Mouse (Mus musculus): ENCODE results near the gene Pou2f2. TPM values are rescaled to one million over a fixed set of nuclear protein-coding genes. Genes with fewer than 3 reads are reported as not detected.

The Pou2f2 gene
- polyA plus RNA-seq, 1 experiment from 2014 or later = 1.4 TPM

DNA sequence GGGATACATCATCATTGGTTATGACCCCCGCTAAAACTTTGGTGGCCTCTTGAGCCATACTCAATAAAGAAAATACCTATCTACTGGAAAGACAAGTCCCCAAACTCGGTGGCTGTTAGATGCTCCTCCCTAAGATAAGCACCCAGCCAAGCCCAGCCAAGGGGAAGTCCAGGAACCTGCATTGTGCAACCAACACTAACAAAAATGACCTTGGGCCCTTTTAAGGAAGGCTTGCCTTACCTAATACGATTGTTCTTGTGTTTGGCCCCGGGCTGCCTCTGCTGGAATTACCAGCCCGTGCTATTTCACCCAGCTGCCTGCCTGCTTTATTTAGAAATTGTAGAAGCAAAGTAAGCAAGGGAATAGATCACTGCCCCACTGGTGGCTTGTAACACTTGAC, 94.9 kb downstream of the Pou2f2 start:
- ATAC-seq (ENCODE audit: insufficient number of reproducible peaks, low FRiP score, low TSS enrichment, low read depth) = no peak
- Histone ChIP-seq H3K36me3 (peaks cover 65% of the 10 kb centered on the region), H3K4me2 (no peak overlapping the region), H3K27ac (no peak overlapping the region), H3K4me3 (no peak overlapping the region), H3K4me1 (peaks cover 10% of the 10 kb centered on the region), H3K9ac (no peak overlapping the region), H3K9me3 (no peaks in the 10 kb centered on the region), H3K27me3 (no peaks in the 10 kb centered on the region)
- 86% methylated on average over 5 of the region's 5 CpGs for WGBS

DNA sequence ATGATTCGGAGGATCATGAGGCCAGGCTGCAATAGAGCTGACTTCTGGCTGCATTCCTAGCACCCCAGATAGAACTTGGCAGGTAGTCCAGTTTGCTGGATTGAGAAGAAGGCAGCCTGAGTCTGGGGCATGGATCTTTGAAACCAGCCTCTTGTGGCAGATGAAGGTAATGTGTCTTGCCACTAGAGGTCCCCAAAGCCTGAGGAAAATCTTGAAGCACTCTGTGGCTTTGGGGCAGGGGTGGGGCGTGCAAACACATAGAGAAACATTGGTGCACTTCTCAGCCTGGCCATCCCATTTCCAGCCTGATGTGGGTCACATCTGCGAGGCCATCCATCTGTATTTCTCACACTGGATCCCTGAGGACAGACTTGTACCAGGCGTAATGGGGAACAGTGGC, 97.0 kb downstream of the Pou2f2 start:
- ATAC-seq (ENCODE audit: insufficient number of reproducible peaks, low FRiP score, low TSS enrichment, low read depth) = no peak

DNA sequence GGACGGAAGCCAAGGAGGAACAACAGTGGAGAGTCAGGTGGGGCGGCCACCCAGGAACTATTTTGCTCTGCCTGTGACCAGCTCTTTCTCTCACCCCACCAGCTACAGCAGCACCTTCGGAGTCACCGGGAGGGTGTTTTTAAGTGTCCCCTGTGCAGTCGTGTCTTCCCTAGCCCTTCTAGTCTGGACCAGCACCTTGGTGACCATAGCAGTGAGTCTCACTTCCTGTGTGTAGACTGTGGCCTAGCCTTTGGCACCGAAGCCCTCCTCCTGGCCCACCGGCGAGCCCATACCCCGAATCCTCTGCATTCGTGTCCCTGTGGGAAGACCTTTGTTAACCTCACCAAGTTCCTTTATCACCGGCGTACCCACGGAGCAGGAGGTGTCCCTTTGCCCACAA, 99.1 kb downstream of the Pou2f2 start:
- no peak overlapping the region for H3K9ac ChIP-seq
- peaks cover 28% of the 10 kb centered on the region for H3K4me1 ChIP-seq
- no peak overlapping the region for H3K27ac ChIP-seq
- H3K36me3 ChIP-seq = peaks cover 63% of the 10 kb centered on the region
- H3K9me3 ChIP-seq = no peaks in the 10 kb centered on the region
- H3K27me3 ChIP-seq = no peaks in the 10 kb centered on the region
- no peak overlapping the region for H3K4me3 ChIP-seq
- no peak overlapping the region for H3K4me2 ChIP-seq
- whole genome bisulfite sequencing = 93% methylated on average over 13 of the region's 13 CpGs
- no peak for ATAC-seq (ENCODE audit: insufficient number of reproducible peaks, low FRiP score, low TSS enrichment, low read depth)

More for the DNA sequence above, 97.0 kb downstream of the Pou2f2 start:
- H3K9ac ChIP-seq = no peak overlapping the region
- WGBS = 80% methylated on average over 4 of the region's 4 CpGs
- H3K27ac ChIP-seq = no peak overlapping the region
- H3K27me3 ChIP-seq = no peaks in the 10 kb centered on the region
- H3K4me3 ChIP-seq = no peak overlapping the region
- no peaks in the 10 kb centered on the region for H3K9me3 ChIP-seq
- peaks cover 70% of the 10 kb centered on the region for H3K36me3 ChIP-seq
- H3K4me1 ChIP-seq = peaks cover 20% of the 10 kb centered on the region
- H3K4me2 ChIP-seq = no peak overlapping the region

DNA sequence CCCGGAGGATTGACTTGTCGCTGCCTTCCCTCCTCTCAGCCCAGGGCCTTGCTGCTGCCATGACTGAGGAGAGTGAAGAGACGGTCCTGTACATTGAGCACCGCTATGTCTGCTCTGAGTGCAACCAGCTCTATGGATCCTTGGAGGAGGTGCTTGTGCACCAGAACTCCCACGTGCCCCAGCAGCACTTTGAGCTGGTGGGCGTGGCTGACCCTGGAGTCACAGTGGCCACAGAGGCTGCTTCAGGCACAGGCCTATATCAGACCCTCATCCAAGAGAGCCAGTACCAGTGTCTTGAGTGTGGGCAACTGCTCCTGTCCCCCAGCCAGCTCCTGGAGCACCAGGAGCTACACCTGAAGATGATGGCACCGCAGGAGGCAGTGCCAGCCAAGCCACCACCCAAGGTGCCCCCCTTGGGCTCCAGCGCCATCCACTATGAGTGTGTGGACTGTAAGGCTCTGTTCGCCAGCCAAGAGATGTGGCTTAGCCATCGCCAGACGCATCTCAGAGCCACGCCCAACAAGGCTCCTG, 100.0 kb downstream of the Pou2f2 start:
- Histone ChIP-seq H3K27ac (no peak overlapping the region), H3K9me3 (no peaks in the 10 kb centered on the region), H3K4me2 (no peak overlapping the region), H3K9ac (no peak overlapping the region), H3K4me1 (peaks cover 31% of the 10 kb centered on the region), H3K36me3 (peaks cover 55% of the 10 kb centered on the region), H3K27me3 (no peaks in the 10 kb centered on the region), H3K4me3 (no peak overlapping the region)
- WGBS = 80% methylated on average over 12 of the region's 12 CpGs
- ATAC-seq (ENCODE audit: insufficient number of reproducible peaks, low FRiP score, low TSS enrichment, low read depth) = no peak

DNA sequence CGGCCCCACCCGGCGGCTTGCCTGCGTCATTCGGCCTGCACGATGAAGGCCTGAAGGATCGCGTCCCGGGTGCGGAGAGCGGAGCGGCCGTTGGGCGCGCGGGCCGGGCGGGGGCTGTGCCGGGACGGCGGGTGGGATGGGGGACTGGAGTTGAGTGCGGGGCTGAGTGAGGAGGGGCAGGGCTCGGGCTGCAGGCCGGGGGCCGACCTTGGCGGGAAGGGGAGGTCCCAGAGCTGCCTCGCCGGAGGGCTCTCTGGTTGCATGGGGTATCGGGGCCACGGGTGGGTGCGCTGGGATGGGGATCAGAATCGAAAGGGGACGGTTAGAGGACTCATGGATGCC, 102.1 kb downstream of the Pou2f2 start:
- peak overlapping the region; percentile 59 for H3K4me2 ChIP-seq
- peaks cover 33% of the 10 kb centered on the region for H3K36me3 ChIP-seq
- peak; percentile 25 for ATAC-seq (ENCODE audit: insufficient number of reproducible peaks, low FRiP score, low TSS enrichment, low read depth)
- H3K9me3 ChIP-seq = no peaks in the 10 kb centered on the region
- peak overlapping the region; percentile 95 for H3K27ac ChIP-seq
- H3K4me3 ChIP-seq = peak overlapping the region; percentile 96
- H3K4me1 ChIP-seq = peaks cover 44% of the 10 kb centered on the region
- no peaks in the 10 kb centered on the region for H3K27me3 ChIP-seq
- peak overlapping the region; percentile 90 for H3K9ac ChIP-seq
- WGBS = under 1% methylated on average over 31 of the region's 33 CpGs

DNA sequence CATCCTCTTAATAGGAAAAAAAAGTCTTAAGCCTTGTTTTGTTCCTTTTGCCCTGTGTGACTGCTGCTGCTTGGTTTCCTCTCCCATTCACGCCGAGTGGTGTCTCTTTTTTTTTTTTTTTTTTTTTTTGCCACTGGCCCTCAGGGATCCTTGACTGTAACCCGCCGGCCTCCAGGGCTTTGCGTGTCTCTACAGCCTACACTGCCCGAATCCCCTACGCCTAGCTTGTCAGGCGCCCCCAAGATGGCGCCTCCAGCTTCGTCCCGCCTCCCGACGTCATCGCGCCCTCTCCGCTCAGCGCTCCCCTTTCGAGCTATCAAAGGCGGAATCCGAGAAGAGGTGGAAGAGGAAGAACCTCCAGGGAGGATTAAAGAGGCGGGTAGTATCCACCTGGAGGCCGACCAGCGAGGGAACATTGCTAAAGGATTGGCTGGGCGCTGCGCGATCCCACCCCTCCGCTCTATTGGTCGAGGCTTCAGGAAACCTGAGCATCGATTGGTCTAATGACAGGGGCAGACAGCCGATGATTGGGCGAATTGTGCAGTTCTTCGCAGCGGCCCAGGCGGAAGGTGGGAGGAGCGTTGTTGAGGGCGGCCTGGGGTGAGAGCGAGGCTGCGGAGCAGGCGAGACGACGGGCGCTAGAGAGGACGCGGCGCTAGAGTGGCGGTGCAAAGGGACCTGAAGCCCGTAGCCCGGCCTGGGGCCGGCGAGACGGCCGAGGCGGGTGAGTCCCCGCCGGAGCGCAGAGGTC, 102.7 kb downstream of the Pou2f2 start:
- Histone ChIP-seq H3K9ac (peak overlapping the region; percentile 90), H3K9me3 (no peaks in the 10 kb centered on the region), H3K4me2 (peak overlapping the region; percentile 59), H3K4me1 (peaks cover 47% of the 10 kb centered on the region), H3K27me3 (no peaks in the 10 kb centered on the region), H3K27ac (peak overlapping the region; percentile 95), H3K4me3 (peak overlapping the region; percentile 96), H3K36me3 (peaks cover 27% of the 10 kb centered on the region)
- peak; percentile 97 for ATAC-seq (ENCODE audit: insufficient number of reproducible peaks, low FRiP score, low TSS enrichment, low read depth)
- WGBS = 0% methylated on average over 56 of the region's 56 CpGs

DNA sequence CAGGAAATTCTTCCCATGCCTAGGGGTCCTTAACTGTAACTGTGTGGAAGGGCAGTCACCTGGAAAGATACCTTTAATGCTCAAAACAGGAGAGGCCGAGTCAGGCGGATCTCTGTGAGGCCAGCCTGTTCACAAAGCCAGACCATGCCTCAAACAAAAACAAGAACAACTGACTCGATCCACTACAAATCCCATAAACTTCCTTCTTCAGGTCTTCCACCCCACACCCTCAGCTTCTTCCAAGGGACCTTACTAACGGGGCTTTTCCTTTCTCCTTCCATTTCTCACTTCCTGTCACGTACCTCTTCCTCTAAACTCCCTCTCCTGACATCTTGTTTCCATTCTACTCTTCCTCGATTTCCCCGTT, 103.2 kb downstream of the Pou2f2 start:
- no peak for ATAC-seq (ENCODE audit: insufficient number of reproducible peaks, low FRiP score, low TSS enrichment, low read depth)
- peak overlapping the region; percentile 92 for H3K27ac ChIP-seq
- peaks cover 52% of the 10 kb centered on the region for H3K4me1 ChIP-seq
- WGBS = 20% methylated on average over 7 of the region's 7 CpGs
- H3K9me3 ChIP-seq = no peaks in the 10 kb centered on the region
- peak overlapping the region; percentile 54 for H3K9ac ChIP-seq
- H3K36me3 ChIP-seq = peaks cover 22% of the 10 kb centered on the region
- peak overlapping the region; percentile 96 for H3K4me3 ChIP-seq
- no peaks in the 10 kb centered on the region for H3K27me3 ChIP-seq
- peak overlapping the region; percentile 51 for H3K4me2 ChIP-seq

DNA sequence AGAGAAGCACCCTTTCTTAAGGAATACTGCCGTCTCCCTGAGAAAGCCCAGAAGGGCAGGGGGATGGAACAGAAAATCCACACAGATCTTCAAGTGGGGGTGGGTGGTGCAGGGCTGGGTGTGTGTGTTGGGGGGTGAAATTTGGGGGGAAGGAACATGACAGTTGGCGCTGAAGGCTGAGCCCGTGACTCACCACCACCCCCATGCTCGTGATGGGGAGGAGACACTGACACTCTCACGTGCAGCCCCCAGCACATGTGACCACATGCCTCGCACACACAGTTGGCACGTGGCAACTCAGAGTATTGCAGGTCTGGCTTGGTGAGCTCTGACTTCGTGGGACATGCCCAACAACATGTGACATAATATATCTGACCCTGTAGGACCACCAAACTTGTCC, 105.6 kb downstream of the Pou2f2 start:
- Histone ChIP-seq H3K4me1 (peaks cover 66% of the 10 kb centered on the region), H3K27me3 (no peaks in the 10 kb centered on the region), H3K27ac (peak overlapping the region; percentile 92; the same call in 1 of the 2 replicates), H3K4me3 (no peak overlapping the region), H3K4me2 (no peak overlapping the region), H3K36me3 (no peaks in the 10 kb centered on the region), H3K9ac (no peak overlapping the region), H3K9me3 (no peaks in the 10 kb centered on the region)
- WGBS = 67% methylated on average over 8 of the region's 8 CpGs
- ATAC-seq (ENCODE audit: insufficient number of reproducible peaks, low FRiP score, low TSS enrichment, low read depth) = no peak

DNA sequence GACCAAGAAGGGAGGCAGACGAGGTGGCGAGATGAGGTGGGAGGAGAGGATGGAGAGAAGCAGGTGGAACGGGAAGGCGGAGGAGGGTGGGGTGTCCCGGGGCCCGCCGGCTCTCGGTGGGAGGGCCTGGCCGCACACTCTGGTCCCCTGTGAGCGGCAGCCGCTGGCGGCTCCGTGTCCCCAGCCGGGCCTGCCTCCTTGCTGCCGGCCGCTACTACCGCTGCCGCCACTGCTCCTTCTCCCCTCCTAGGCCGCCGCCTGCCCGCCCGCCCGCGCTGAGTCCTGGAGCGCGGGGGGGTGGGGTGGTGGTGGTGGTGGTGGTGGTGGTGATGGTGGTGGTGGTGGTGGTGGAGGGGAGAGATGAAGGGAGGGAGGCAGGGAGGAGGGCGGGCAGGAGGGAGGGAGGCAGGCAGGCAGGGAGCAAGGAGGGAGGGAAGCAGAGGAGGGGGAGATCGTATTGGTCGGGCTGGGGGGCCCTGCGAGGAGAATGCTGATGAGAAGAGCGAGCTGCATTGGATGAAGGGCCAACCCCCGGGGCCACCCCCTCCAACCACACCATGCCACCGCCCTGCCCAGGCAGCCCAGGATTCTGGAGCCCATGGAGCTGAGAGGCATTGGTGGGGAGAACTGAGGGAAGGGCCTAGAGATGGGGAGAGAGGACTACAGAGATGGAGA, 106.7 kb downstream of the Pou2f2 start:
- Histone ChIP-seq H3K36me3 (peaks cover 7% of the 10 kb centered on the region), H3K4me1 (peaks cover 62% of the 10 kb centered on the region), H3K4me2 (peak overlapping the region; percentile 82), H3K27ac (peak overlapping the region; percentile 92), H3K9ac (peak overlapping the region; percentile 63), H3K9me3 (no peaks in the 10 kb centered on the region), H3K4me3 (peak overlapping the region; percentile 63), H3K27me3 (no peaks in the 10 kb centered on the region)
- peak; percentile 15; the same call in 1 of the 2 replicates for ATAC-seq (ENCODE audit: insufficient number of reproducible peaks, low FRiP score, low TSS enrichment, low read depth)
- under 1% methylated on average over 30 of the region's 33 CpGs for WGBS

DNA sequence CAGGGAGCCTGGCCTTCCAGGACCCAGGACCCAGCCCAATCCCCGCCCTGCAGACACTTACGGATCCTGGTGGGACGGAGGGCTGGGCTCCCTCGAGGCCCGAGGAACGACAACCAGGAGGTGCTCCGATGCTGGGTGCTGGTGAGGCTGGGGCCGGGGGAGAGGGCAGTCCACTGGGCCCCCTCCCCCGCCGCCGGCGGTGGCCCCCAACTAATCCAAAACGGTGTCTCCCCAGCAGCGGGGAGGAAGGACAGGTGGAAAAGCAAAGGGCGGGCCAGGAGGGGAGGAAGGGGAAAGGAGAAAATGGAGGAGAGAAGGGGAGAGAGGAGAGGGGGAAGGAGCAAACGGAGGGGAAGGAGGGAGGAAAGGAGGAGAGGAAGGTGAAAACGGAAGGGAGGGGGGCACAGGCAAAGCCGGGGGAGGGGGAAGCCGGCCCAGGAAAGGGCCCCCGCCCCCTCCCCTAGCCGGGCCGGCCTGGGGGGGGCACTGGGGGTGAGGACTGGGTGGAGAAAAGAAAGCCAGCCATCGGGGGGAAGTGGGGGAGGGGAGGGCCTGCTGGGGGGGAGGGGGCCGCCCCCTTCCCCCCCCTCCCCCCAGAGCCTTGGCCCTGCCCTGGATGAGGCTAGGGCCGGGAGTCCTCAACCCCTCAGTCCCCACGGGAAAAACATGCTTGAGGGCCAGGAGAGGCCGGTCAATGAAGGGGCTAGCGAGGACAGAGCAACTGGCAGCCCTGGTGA, 107.4 kb downstream of the Pou2f2 start, which contains the start of the genes Grik5 and Zfp574:
Gene Grik5 (minus strand): TSS at position 368 of the 737 bp plus-strand sequence.
Gene Zfp574 (plus strand): TSS at position 589 of the 737 bp plus-strand sequence.
- Histone ChIP-seq H3K27me3 (no peaks in the 10 kb centered on the region), H3K9me3 (no peaks in the 10 kb centered on the region), H3K36me3 (peaks cover 14% of the 10 kb centered on the region), H3K4me3 (peak within 1 kb of the TSS; percentile 63), H3K4me2 (peak within 1 kb of the TSS; percentile 82), H3K27ac (peak within 1 kb of the TSS; percentile 92), H3K4me1 (peaks cover 63% of the 10 kb centered on the region), H3K9ac (peak within 1 kb of the TSS; percentile 63)
- ATAC-seq (ENCODE audit: insufficient number of reproducible peaks, low FRiP score, low TSS enrichment, low read depth) = no peak
- 1% methylated on average over 26 of the region's 28 CpGs for WGBS

DNA sequence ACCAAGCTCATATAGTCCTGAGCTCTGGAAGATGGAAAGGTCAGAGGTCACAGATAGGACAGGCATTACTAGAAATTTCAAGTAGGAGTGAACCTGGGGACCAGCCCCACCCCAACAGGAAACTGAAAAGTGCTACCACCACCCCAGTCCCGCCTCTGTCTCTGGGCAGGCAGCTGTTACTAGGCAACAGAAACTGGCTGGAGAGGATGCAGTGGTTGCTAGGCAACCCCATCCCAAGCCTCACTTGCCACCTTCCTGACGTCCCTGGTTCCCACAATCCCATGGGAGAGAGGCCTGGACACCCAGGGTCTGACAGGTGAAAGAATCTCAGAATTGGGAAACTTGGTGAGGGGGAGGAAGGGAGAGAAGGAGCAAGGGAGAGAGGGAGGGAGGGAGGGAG, 110.8 kb downstream of the Pou2f2 start:
- H3K4me3 ChIP-seq = no peak overlapping the region
- no peak overlapping the region for H3K4me2 ChIP-seq
- no peak overlapping the region for H3K27ac ChIP-seq
- no peaks in the 10 kb centered on the region for H3K27me3 ChIP-seq
- no peak overlapping the region for H3K9ac ChIP-seq
- ATAC-seq (ENCODE audit: insufficient number of reproducible peaks, low FRiP score, low TSS enrichment, low read depth) = no peak
- no peaks in the 10 kb centered on the region for H3K9me3 ChIP-seq
- peaks cover 45% of the 10 kb centered on the region for H3K36me3 ChIP-seq
- H3K4me1 ChIP-seq = peaks cover 46% of the 10 kb centered on the region
- 18% methylated on average over 2 of the region's 2 CpGs for whole genome bisulfite sequencing

Measured in limb, embryonic 15.5 days (tissue).